Mouse (Mus musculus) heart, adult 2 months (tissue): ENCODE measurements around the gene Tufm. TPM values are rescaled to one million over a fixed set of nuclear protein-coding genes. Genes with fewer than 3 reads are reported as not detected.
A peak's percentile ranks its signal among the peaks of the same experiment; 100 is the strongest.

ENCODE experiments used
- DNase-seq, 2 experiments: peaks; one replicate each; pipeline ENCODE4 v3.0.0; 2021
- H3K27ac ChIP-seq: fragments of 200-600 bp; 2 replicates; pipeline ENCODE4 v1.8.1; 2022
- H3K27me3 ChIP-seq: fragments of 200-500 bp; 2 replicates; pipeline ENCODE4 v1.6.1; 2012; ENCODE audit warnings: mild to moderate bottlenecking, low read length, inconsistent platforms, mixed read lengths; ENCODE audit not compliant: control insufficient read depth, insufficient read depth
- H3K36me3 ChIP-seq: fragments of 200-500 bp; 2 replicates; pipeline ENCODE4 v1.6.1; 2012; ENCODE audit warnings: low read length, inconsistent platforms; ENCODE audit not compliant: control insufficient read depth, insufficient read depth
- H3K4me1 ChIP-seq: fragments of 200-500 bp; 2 replicates; pipeline ENCODE4 v1.6.1; 2011; ENCODE audit warnings: low read length; ENCODE audit not compliant: control insufficient read depth, insufficient read depth
- H3K4me3 ChIP-seq: fragments of 200-600 bp; 2 replicates; pipeline ENCODE4 v1.8.1; 2022
- H3K79me2 ChIP-seq: fragments of 200-500 bp; replicated peaks from 2 replicates; pipeline ENCODE4 v1.6.1; 2012; ENCODE audit warnings: mild to moderate bottlenecking, inconsistent platforms, low read length, moderate library complexity, mixed read lengths; ENCODE audit not compliant: control insufficient read depth, insufficient read depth
- H3K9ac ChIP-seq: fragments of 200-500 bp; 2 replicates; pipeline ENCODE4 v1.6.1; 2012; ENCODE audit warnings: low read depth, mild to moderate bottlenecking, control low read depth, inconsistent platforms, low read length, mixed read lengths
- CTCF ChIP-seq: fragments of 200-600 bp; IDR thresholded peaks from 2 replicates; pipeline ENCODE4 v1.8.1; 2022; ENCODE audit warnings: antibody characterized with exemption, mild to moderate bottlenecking, moderate library complexity
- EP300 ChIP-seq: fragments of 200-500 bp; IDR thresholded peaks from 2 replicates; pipeline ENCODE4 v1.6.1; 2011; ENCODE audit warnings: low read depth, low read length, control low read depth; ENCODE audit not compliant: insufficient read depth
- POLR2A ChIP-seq: fragments of 200-500 bp; IDR thresholded peaks from 2 replicates; pipeline ENCODE4 v1.6.1; 2011; ENCODE audit warnings: mild to moderate bottlenecking, low read depth, low read length, control low read depth; ENCODE audit not compliant: insufficient read depth
- WGBS: fragments of 180-500 bp; shearing (Covaris S2); methylation state at CpG from one replicate; pipeline ENCODE4 v1.1.7; 2018; 5-methylcytosine and 5-hydroxymethylcytosine counted together
- intact Hi-C: fragments of 180-260 bp; cut with DNase I; formaldehyde crosslinking; loops from one replicate; pipeline ENCODE4 v1.15.1; 2025
- polyA plus RNA-seq: library from polyadenylated mRNA; depleted of rRNA; stranded (reverse); fragments of >200 nt; gene quantifications from 2 replicates; pipeline ENCODE4 v1.2.3, GENCODE M21; 2012
- total RNA-seq, 2 experiments: library from RNA; stranded (reverse); gene quantifications; 2 replicates each; pipeline ENCODE4 v1.2.3; 2021

Gene Tufm
- total and polyA plus RNA-seq, 3 experiments = 271 to 314 (median 288) TPM

- TF ChIP-seq CTCF (no peak), POLR2A (no peak), EP300 (no peak)
- no peak within 1 kb of the TSS for H3K27ac ChIP-seq
- no peak for DNase-seq
- intact Hi-C loops = no loop called here
- H3K27me3 ChIP-seq = no peaks in the 10 kb centered on the region
- H3K4me1 ChIP-seq = peaks cover 4% of the 10 kb centered on the region; the same call in 1 of the 2 replicates
- H3K4me3 ChIP-seq = no peak within 1 kb of the TSS
- 65% methylated on average over 5 of the region's 5 CpGs for WGBS
- H3K9ac ChIP-seq = no peak within 1 kb of the TSS
- no peaks in the 10 kb centered on the region for H3K36me3 ChIP-seq
- no peaks in the 10 kb centered on the region for H3K79me2 ChIP-seq
Observed at GRCm38 (mm10) chr7:126463004-126463403, 24.2 kb upstream of the Tufm start, which contains the start of gene Atp2a1. Atp2a1 (minus strand) TSS chr7:126463108.

GRCm38 (mm10) chr7:126463547-126463946 is 23.6 kb upstream of the Tufm start:
- no peak overlapping the region for H3K27ac ChIP-seq
- no peak for DNase-seq
- no peak overlapping the region for H3K9ac ChIP-seq
- intact Hi-C loops = no loop called here
- peaks cover 4% of the 10 kb centered on the region; the same call in 1 of the 2 replicates for H3K4me1 ChIP-seq
- H3K79me2 ChIP-seq = no peaks in the 10 kb centered on the region
- no peaks in the 10 kb centered on the region for H3K36me3 ChIP-seq
- WGBS = 73% methylated on average over 4 of the region's 4 CpGs
- no peaks in the 10 kb centered on the region for H3K27me3 ChIP-seq
- no peak overlapping the region for H3K4me3 ChIP-seq
- TF ChIP-seq CTCF (no peak), POLR2A (no peak)

- no peaks in the 10 kb centered on the region for H3K27me3 ChIP-seq
- no peaks in the 10 kb centered on the region for H3K79me2 ChIP-seq
- H3K4me1 ChIP-seq = peaks cover 2% of the 10 kb centered on the region; the same call in 1 of the 2 replicates
- peak in 1 of 2 experiments; percentile 39 for DNase-seq
- no peaks in the 10 kb centered on the region for H3K36me3 ChIP-seq
- intact Hi-C loops = no loop called here
- no peak overlapping the region for H3K4me3 ChIP-seq
- 66% methylated on average over 4 of the region's 4 CpGs for WGBS
- no peak for TF ChIP-seq POLR2A
- TF ChIP-seq CTCF = no peak
- no peak for TF ChIP-seq EP300
- no peak overlapping the region for H3K27ac ChIP-seq
- H3K9ac ChIP-seq = no peak overlapping the region
Observed at GRCm38 (mm10) chr7:126464121-126464520, 23.0 kb upstream of the Tufm start.

GRCm38 (mm10) chr7:126464836-126465235 is 22.3 kb upstream of the Tufm start:
- Histone ChIP-seq H3K27ac (peak overlapping the region; percentile 60), H3K4me1 (peaks cover 2% of the 10 kb centered on the region; the same call in 1 of the 2 replicates), H3K79me2 (no peaks in the 10 kb centered on the region), H3K36me3 (no peaks in the 10 kb centered on the region), H3K9ac (no peak overlapping the region), H3K27me3 (no peaks in the 10 kb centered on the region), H3K4me3 (no peak overlapping the region)
- intact Hi-C loops = loop anchor here (5.0 kb wide), 1 partner anchor 68 kb away; the partner anchor contains the start of gene Nfatc2ip
- 38% methylated on average over 5 of the region's 5 CpGs for WGBS
- TF ChIP-seq POLR2A (no peak), CTCF (no peak), EP300 (no peak)
- peak in 1 of 2 experiments; percentile 45 for DNase-seq

- Histone ChIP-seq H3K4me3 (no peak overlapping the region), H3K27me3 (no peaks in the 10 kb centered on the region), H3K36me3 (no peaks in the 10 kb centered on the region), H3K79me2 (no peaks in the 10 kb centered on the region), H3K27ac (peak overlapping the region; percentile 60), H3K9ac (0 out of 2 replicates have a peak overlapping the region, but pooled peaks have one; percentile 0), H3K4me1 (peaks cover 2% of the 10 kb centered on the region; the same call in 1 of the 2 replicates)
- WGBS = 19% methylated on average over 7 of the region's 7 CpGs
- intact Hi-C loops = loop anchor here (5.0 kb wide), 1 partner anchor 68 kb away; the partner anchor contains the start of gene Nfatc2ip
- TF ChIP-seq CTCF = no peak
- peak; percentile 63 for TF ChIP-seq POLR2A
- no peak for TF ChIP-seq EP300
- DNase-seq = peak in 1 of 2 experiments; percentile 64
Observed at GRCm38 (mm10) chr7:126465246-126466030, 21.7 kb upstream of the Tufm start.

GRCm38 (mm10) chr7:126466116-126466515 is 21.0 kb upstream of the Tufm start:
- no peak overlapping the region for H3K4me3 ChIP-seq
- peaks cover 2% of the 10 kb centered on the region; the same call in 1 of the 2 replicates for H3K4me1 ChIP-seq
- TF ChIP-seq POLR2A (no peak), EP300 (no peak), CTCF (no peak)
- H3K27me3 ChIP-seq = no peaks in the 10 kb centered on the region
- intact Hi-C loops = loop anchor here (5.0 kb wide), 1 partner anchor 69 kb away; the partner anchor contains the start of gene Nfatc2ip
- no peaks in the 10 kb centered on the region for H3K79me2 ChIP-seq
- no peaks in the 10 kb centered on the region for H3K36me3 ChIP-seq
- peak overlapping the region; percentile 64 for H3K27ac ChIP-seq
- DNase-seq = no peak
- WGBS = 63% methylated on average over 9 of the region's 9 CpGs
- H3K9ac ChIP-seq = no peak overlapping the region
